Mouse (Mus musculus): ENCODE data around the gene Nsl1. TPM values are rescaled to one million over a fixed set of nuclear protein-coding genes. Genes with fewer than 3 reads are reported as not detected.
A peak's percentile ranks its signal among the peaks of the same experiment; 100 is the strongest.

Gene Nsl1
- polyA plus RNA-seq, 1 experiment from 2014 or later, result 19.7 TPM

- no peak overlapping the region for H3K9ac ChIP-seq (ENCODE audit: low read length)
- no peaks in the 10 kb centered on the region for H3K9me3 ChIP-seq (ENCODE audit: control insufficient read depth, low read length)
- no peak overlapping the region for H3K27ac ChIP-seq (ENCODE audit: low read depth, low read length)
- 90% methylated on average over 8 of the region's 8 CpGs for WGBS
- no peak overlapping the region for H3K4me2 ChIP-seq (ENCODE audit: low read depth)
- H3K36me3 ChIP-seq (ENCODE audit: control insufficient read depth, insufficient read depth, low read length), result peaks cover 5% of the 10 kb centered on the region
- no peak overlapping the region for H3K4me3 ChIP-seq (ENCODE audit: low read depth, low read length)
- H3K27me3 ChIP-seq (ENCODE audit: control insufficient read depth, insufficient read depth, low read length), result no peaks in the 10 kb centered on the region
- H3K4me1 ChIP-seq (ENCODE audit: control insufficient read depth, insufficient read depth, low read length), result no peaks in the 10 kb centered on the region
- DNase-seq (ENCODE audit: low spot score) (no peak), ATAC-seq (ENCODE audit: insufficient read depth, low FRiP score, low TSS enrichment) (no peak)
Measured at GRCm38 (mm10) chr1:191083230-191083629, 20.4 kb downstream of the Nsl1 start.

- peak; percentile 43 for DNase-seq (ENCODE audit: low spot score)
- H3K27ac ChIP-seq (ENCODE audit: low read depth, low read length), result no peak overlapping the region
- no peaks in the 10 kb centered on the region for H3K9me3 ChIP-seq (ENCODE audit: control insufficient read depth, low read length)
- H3K4me1 ChIP-seq (ENCODE audit: control insufficient read depth, insufficient read depth, low read length), result no peaks in the 10 kb centered on the region
- peaks cover 4% of the 10 kb centered on the region for H3K36me3 ChIP-seq (ENCODE audit: control insufficient read depth, insufficient read depth, low read length)
- 72% methylated on average over 5 of the region's 5 CpGs for WGBS
- H3K4me3 ChIP-seq (ENCODE audit: low read depth, low read length), result no peak overlapping the region
- H3K27me3 ChIP-seq (ENCODE audit: control insufficient read depth, insufficient read depth, low read length), result no peaks in the 10 kb centered on the region
- ATAC-seq (ENCODE audit: insufficient read depth, low FRiP score, low TSS enrichment), result no peak
- no peak overlapping the region for H3K9ac ChIP-seq (ENCODE audit: low read length)
- no peak overlapping the region for H3K4me2 ChIP-seq (ENCODE audit: low read depth)
Measured at GRCm38 (mm10) chr1:191084951-191085559, 22.2 kb downstream of the Nsl1 start.

- ATAC-seq (ENCODE audit: insufficient read depth, low FRiP score, low TSS enrichment) (no peak), DNase-seq (ENCODE audit: low spot score) (no peak)
- no peaks in the 10 kb centered on the region for H3K9me3 ChIP-seq (ENCODE audit: control insufficient read depth, low read length)
- WGBS, result 79% methylated on average over 12 of the region's 12 CpGs
- no peak overlapping the region for H3K9ac ChIP-seq (ENCODE audit: low read length)
- H3K27ac ChIP-seq (ENCODE audit: low read depth, low read length), result no peak overlapping the region
- H3K4me3 ChIP-seq (ENCODE audit: low read depth, low read length), result no peak overlapping the region
- H3K4me1 ChIP-seq (ENCODE audit: control insufficient read depth, insufficient read depth, low read length), result no peaks in the 10 kb centered on the region
- no peaks in the 10 kb centered on the region for H3K27me3 ChIP-seq (ENCODE audit: control insufficient read depth, insufficient read depth, low read length)
- peaks cover 2% of the 10 kb centered on the region for H3K36me3 ChIP-seq (ENCODE audit: control insufficient read depth, insufficient read depth, low read length)
- no peak overlapping the region for H3K4me2 ChIP-seq (ENCODE audit: low read depth)
Measured at GRCm38 (mm10) chr1:191085597-191085996, 22.8 kb downstream of the Nsl1 start.

- no peak for DNase-seq (ENCODE audit: low spot score)
- no peak for ATAC-seq (ENCODE audit: insufficient read depth, low FRiP score, low TSS enrichment)
- Histone ChIP-seq H3K27me3 (ENCODE audit: control insufficient read depth, insufficient read depth, low read length) (no peaks in the 10 kb centered on the region), H3K9me3 (ENCODE audit: control insufficient read depth, low read length) (no peaks in the 10 kb centered on the region), H3K4me2 (ENCODE audit: low read depth) (no peak overlapping the region), H3K27ac (ENCODE audit: low read depth, low read length) (no peak overlapping the region), H3K4me3 (ENCODE audit: low read depth, low read length) (no peak overlapping the region), H3K36me3 (ENCODE audit: control insufficient read depth, insufficient read depth, low read length) (peaks cover 2% of the 10 kb centered on the region), H3K9ac (ENCODE audit: low read length) (no peak overlapping the region), H3K4me1 (ENCODE audit: control insufficient read depth, insufficient read depth, low read length) (no peaks in the 10 kb centered on the region)
- 90% methylated on average over 7 of the region's 7 CpGs for WGBS
Measured at GRCm38 (mm10) chr1:191086304-191086878, 23.6 kb downstream of the Nsl1 start.

- Histone ChIP-seq H3K4me2 (ENCODE audit: low read depth) (no peak overlapping the region), H3K9ac (ENCODE audit: low read length) (no peak overlapping the region), H3K4me1 (ENCODE audit: control insufficient read depth, insufficient read depth, low read length) (no peaks in the 10 kb centered on the region), H3K4me3 (ENCODE audit: low read depth, low read length) (no peak overlapping the region), H3K36me3 (ENCODE audit: control insufficient read depth, insufficient read depth, low read length) (peaks cover 2% of the 10 kb centered on the region), H3K27ac (ENCODE audit: low read depth, low read length) (no peak overlapping the region), H3K9me3 (ENCODE audit: control insufficient read depth, low read length) (no peaks in the 10 kb centered on the region), H3K27me3 (ENCODE audit: control insufficient read depth, insufficient read depth, low read length) (no peaks in the 10 kb centered on the region)
- WGBS, result 86% methylated on average over 8 of the region's 8 CpGs
- no peak for DNase-seq (ENCODE audit: low spot score)
- ATAC-seq (ENCODE audit: insufficient read depth, low FRiP score, low TSS enrichment), result no peak
Measured at GRCm38 (mm10) chr1:191086960-191087359, 24.1 kb downstream of the Nsl1 start.

GRCm38 (mm10) chr1:191087955-191088354 is 25.1 kb downstream of the Nsl1 start:
- Histone ChIP-seq H3K4me1 (ENCODE audit: control insufficient read depth, insufficient read depth, low read length) (no peaks in the 10 kb centered on the region), H3K36me3 (ENCODE audit: control insufficient read depth, insufficient read depth, low read length) (peaks cover 2% of the 10 kb centered on the region; the same call in 1 of the 2 replicates), H3K9ac (ENCODE audit: low read length) (no peak overlapping the region), H3K27me3 (ENCODE audit: control insufficient read depth, insufficient read depth, low read length) (no peaks in the 10 kb centered on the region), H3K4me3 (ENCODE audit: low read depth, low read length) (no peak overlapping the region), H3K27ac (ENCODE audit: low read depth, low read length) (no peak overlapping the region), H3K9me3 (ENCODE audit: control insufficient read depth, low read length) (no peaks in the 10 kb centered on the region), H3K4me2 (ENCODE audit: low read depth) (no peak overlapping the region)
- ATAC-seq (ENCODE audit: insufficient read depth, low FRiP score, low TSS enrichment) (no peak), DNase-seq (ENCODE audit: low spot score) (no peak)
- 85% methylated on average over 5 of the region's 5 CpGs for WGBS

GRCm38 (mm10) chr1:191089355-191089754 is 26.5 kb downstream of the Nsl1 start:
- no peaks in the 10 kb centered on the region for H3K9me3 ChIP-seq (ENCODE audit: control insufficient read depth, low read length)
- H3K36me3 ChIP-seq (ENCODE audit: control insufficient read depth, insufficient read depth, low read length), result peaks cover 2% of the 10 kb centered on the region; the same call in 1 of the 2 replicates
- no peak overlapping the region for H3K9ac ChIP-seq (ENCODE audit: low read length)
- H3K4me2 ChIP-seq (ENCODE audit: low read depth), result no peak overlapping the region
- no peaks in the 10 kb centered on the region for H3K4me1 ChIP-seq (ENCODE audit: control insufficient read depth, insufficient read depth, low read length)
- H3K4me3 ChIP-seq (ENCODE audit: low read depth, low read length), result no peak overlapping the region
- no peak overlapping the region for H3K27ac ChIP-seq (ENCODE audit: low read depth, low read length)
- ATAC-seq (ENCODE audit: insufficient read depth, low FRiP score, low TSS enrichment) (no peak), DNase-seq (ENCODE audit: low spot score) (no peak)
- no peaks in the 10 kb centered on the region for H3K27me3 ChIP-seq (ENCODE audit: control insufficient read depth, insufficient read depth, low read length)
- WGBS, result 74% methylated on average over 6 of the region's 6 CpGs

- peaks cover under 1% of the 10 kb centered on the region; the same call in 1 of the 2 replicates for H3K27me3 ChIP-seq (ENCODE audit: control insufficient read depth, insufficient read depth, low read length)
- 84% methylated on average over 8 of the region's 8 CpGs for WGBS
- no peaks in the 10 kb centered on the region for H3K4me1 ChIP-seq (ENCODE audit: control insufficient read depth, insufficient read depth, low read length)
- no peak for ATAC-seq (ENCODE audit: insufficient read depth, low FRiP score, low TSS enrichment)
- no peak overlapping the region for H3K4me2 ChIP-seq (ENCODE audit: low read depth)
- H3K27ac ChIP-seq (ENCODE audit: low read depth, low read length), result no peak overlapping the region
- no peak overlapping the region for H3K4me3 ChIP-seq (ENCODE audit: low read depth, low read length)
- no peaks in the 10 kb centered on the region for H3K36me3 ChIP-seq (ENCODE audit: control insufficient read depth, insufficient read depth, low read length)
- H3K9ac ChIP-seq (ENCODE audit: low read length), result no peak overlapping the region
- DNase-seq (ENCODE audit: low spot score), result no peak
- H3K9me3 ChIP-seq (ENCODE audit: control insufficient read depth, low read length), result no peaks in the 10 kb centered on the region
Measured at GRCm38 (mm10) chr1:191092050-191092449, 29.2 kb downstream of the Nsl1 start.

- Histone ChIP-seq H3K27me3 (ENCODE audit: control insufficient read depth, insufficient read depth, low read length) (peaks cover 6% of the 10 kb centered on the region; the same call in 1 of the 2 replicates), H3K4me3 (ENCODE audit: low read depth, low read length) (no peak overlapping the region), H3K4me2 (ENCODE audit: low read depth) (no peak overlapping the region), H3K27ac (ENCODE audit: low read depth, low read length) (no peak overlapping the region), H3K9ac (ENCODE audit: low read length) (no peak overlapping the region), H3K9me3 (ENCODE audit: control insufficient read depth, low read length) (no peaks in the 10 kb centered on the region), H3K36me3 (ENCODE audit: control insufficient read depth, insufficient read depth, low read length) (no peaks in the 10 kb centered on the region), H3K4me1 (ENCODE audit: control insufficient read depth, insufficient read depth, low read length) (no peaks in the 10 kb centered on the region)
- DNase-seq (ENCODE audit: low spot score) (no peak), ATAC-seq (ENCODE audit: insufficient read depth, low FRiP score, low TSS enrichment) (no peak)
- 86% methylated on average over 5 of the region's 5 CpGs for WGBS
Measured at GRCm38 (mm10) chr1:191093578-191093977, 30.8 kb downstream of the Nsl1 start.

Data from neural tube, embryonic 11.5 days (tissue).